Mouse (Mus musculus) cerebellum, adult 2 months (tissue): Measurements from ENCODE around the gene Ccdc9b. TPM values are rescaled to one million over a fixed set of nuclear protein-coding genes. Genes with fewer than 3 reads are reported as not detected.

ENCODE experiments used
- DNase-seq, 2 experiments: peaks; one replicate each; pipeline ENCODE4 v3.0.0; 2021
- H3K27ac ChIP-seq: fragments of 200-500 bp; 2 replicates; pipeline ENCODE4 v1.5.1; 2012; ENCODE audit warnings: low read length, control low read depth, inconsistent platforms; ENCODE audit not compliant: insufficient read depth
- H3K27me3 ChIP-seq: fragments of 200-500 bp; 2 replicates; pipeline ENCODE4 v1.6.1; 2012; ENCODE audit warnings: inconsistent platforms, mild to moderate bottlenecking, low read length, moderate library complexity; ENCODE audit not compliant: control insufficient read depth, insufficient read depth
- H3K4me1 ChIP-seq: fragments of 200-500 bp; 2 replicates; pipeline ENCODE4 v1.6.1; 2011; ENCODE audit warnings: low read length; ENCODE audit not compliant: control insufficient read depth, insufficient read depth
- H3K4me3 ChIP-seq: fragments of 200-500 bp; replicated peaks from 2 replicates; pipeline ENCODE3; 2011; ENCODE audit warnings: mild to moderate bottlenecking, low read depth, low read length, control low read depth; ENCODE audit not compliant: insufficient read depth
- CTCF ChIP-seq: fragments of 200-500 bp; IDR thresholded peaks from 2 replicates; pipeline ENCODE4 v1.5.1; 2011; ENCODE audit warnings: low read depth, mild to moderate bottlenecking, control low read depth, low read length, moderate library complexity, borderline replicate concordance; ENCODE audit not compliant: insufficient read depth
- POLR2A ChIP-seq: fragments of 200-500 bp; IDR thresholded peaks from 2 replicates; pipeline ENCODE4 v1.6.1; 2011; ENCODE audit warnings: low read length, control low read depth, borderline replicate concordance; ENCODE audit not compliant: insufficient read depth
- WGBS: fragments of 180-500 bp; shearing (Covaris S2); methylation state at CpG from one replicate; pipeline ENCODE4 v1.1.7; 2018; 5-methylcytosine and 5-hydroxymethylcytosine counted together
- polyA plus RNA-seq: library from polyadenylated mRNA; depleted of rRNA; stranded (reverse); fragments of >200 nt; gene quantifications from 2 replicates; pipeline ENCODE4 v1.2.3, GENCODE M21; 2012

Gene Ccdc9b
- polyA plus RNA-seq, 1 experiment = 8.5 TPM

DNA sequence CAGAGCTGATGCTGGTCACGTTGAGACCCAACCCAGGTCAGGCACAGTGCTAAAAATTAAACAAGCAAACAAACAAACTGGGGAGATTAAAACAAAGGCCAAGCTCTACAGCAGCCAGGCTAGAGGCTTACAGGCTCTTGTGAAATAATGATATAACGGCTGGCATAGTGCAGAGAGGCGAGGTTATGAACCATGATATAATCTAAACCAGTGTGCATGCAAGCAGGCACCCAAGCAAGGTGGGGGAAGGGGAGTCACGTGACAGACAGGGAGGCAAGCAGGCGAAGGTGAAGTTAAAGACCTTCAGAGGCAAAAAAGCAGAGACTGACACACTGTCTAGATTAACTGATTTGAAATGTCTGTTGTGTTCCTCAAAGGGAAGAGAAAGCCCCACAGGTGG is 20.6 kb upstream of the Ccdc9b start:
- 70% methylated on average over 5 of the region's 5 CpGs for WGBS
- Histone ChIP-seq H3K27me3 (no peaks in the 10 kb centered on the region), H3K4me3 (no peak overlapping the region), H3K4me1 (peaks cover 6% of the 10 kb centered on the region), H3K27ac (no peak overlapping the region)
- TF ChIP-seq POLR2A = no peak
- TF ChIP-seq CTCF = no peak
- no peak for DNase-seq

DNA sequence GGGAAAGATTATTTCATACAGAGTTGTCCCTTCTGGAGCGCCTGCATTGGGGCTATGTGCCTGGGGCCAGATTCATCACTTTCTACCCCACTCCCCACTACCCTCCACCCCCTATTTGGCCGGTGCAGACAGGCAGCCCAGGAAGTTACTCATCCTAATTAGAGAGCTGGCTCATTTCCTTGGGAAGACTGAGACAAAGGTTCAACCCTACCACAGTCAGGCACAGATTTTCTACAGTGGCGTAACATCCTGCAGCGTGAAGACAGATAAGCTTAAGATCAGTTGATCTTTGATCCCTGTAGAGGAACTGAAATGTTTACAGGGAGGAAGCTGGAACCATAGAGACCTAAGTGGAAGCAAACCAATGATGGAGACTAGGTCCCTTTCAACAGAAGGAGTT is 19.8 kb upstream of the Ccdc9b start:
- no peaks in the 10 kb centered on the region for H3K27me3 ChIP-seq
- H3K27ac ChIP-seq = no peak overlapping the region
- DNase-seq = no peak
- no peak overlapping the region for H3K4me3 ChIP-seq
- TF ChIP-seq CTCF (no peak), POLR2A (no peak)
- peaks cover 6% of the 10 kb centered on the region for H3K4me1 ChIP-seq
- 76% methylated on average over 4 of the region's 4 CpGs for WGBS

DNA sequence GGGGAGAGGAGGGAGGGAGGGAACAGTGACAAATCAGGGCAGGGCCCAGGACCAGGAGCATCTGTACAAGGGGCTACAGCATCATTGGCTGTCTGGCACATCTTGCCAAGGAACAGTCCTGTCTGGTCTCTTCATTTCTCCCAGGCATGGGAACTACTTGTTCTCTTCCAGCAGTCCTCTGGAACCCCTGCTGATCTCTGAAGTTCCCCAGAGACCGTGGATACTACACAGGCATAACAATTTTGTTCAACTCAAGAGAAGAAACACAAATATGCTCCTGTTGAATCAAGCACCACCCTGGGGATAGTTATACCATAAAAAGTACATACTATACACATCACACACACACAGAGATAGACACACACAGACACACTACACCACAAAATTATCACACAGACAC is 18.7 kb upstream of the Ccdc9b start:
- H3K4me1 ChIP-seq = peaks cover 13% of the 10 kb centered on the region
- H3K27me3 ChIP-seq = no peaks in the 10 kb centered on the region
- 21% methylated on average over 1 of the region's 1 CpGs for WGBS
- TF ChIP-seq POLR2A = no peak
- TF ChIP-seq CTCF = no peak
- no peak for DNase-seq
- no peak overlapping the region for H3K4me3 ChIP-seq
- H3K27ac ChIP-seq = no peak overlapping the region

DNA sequence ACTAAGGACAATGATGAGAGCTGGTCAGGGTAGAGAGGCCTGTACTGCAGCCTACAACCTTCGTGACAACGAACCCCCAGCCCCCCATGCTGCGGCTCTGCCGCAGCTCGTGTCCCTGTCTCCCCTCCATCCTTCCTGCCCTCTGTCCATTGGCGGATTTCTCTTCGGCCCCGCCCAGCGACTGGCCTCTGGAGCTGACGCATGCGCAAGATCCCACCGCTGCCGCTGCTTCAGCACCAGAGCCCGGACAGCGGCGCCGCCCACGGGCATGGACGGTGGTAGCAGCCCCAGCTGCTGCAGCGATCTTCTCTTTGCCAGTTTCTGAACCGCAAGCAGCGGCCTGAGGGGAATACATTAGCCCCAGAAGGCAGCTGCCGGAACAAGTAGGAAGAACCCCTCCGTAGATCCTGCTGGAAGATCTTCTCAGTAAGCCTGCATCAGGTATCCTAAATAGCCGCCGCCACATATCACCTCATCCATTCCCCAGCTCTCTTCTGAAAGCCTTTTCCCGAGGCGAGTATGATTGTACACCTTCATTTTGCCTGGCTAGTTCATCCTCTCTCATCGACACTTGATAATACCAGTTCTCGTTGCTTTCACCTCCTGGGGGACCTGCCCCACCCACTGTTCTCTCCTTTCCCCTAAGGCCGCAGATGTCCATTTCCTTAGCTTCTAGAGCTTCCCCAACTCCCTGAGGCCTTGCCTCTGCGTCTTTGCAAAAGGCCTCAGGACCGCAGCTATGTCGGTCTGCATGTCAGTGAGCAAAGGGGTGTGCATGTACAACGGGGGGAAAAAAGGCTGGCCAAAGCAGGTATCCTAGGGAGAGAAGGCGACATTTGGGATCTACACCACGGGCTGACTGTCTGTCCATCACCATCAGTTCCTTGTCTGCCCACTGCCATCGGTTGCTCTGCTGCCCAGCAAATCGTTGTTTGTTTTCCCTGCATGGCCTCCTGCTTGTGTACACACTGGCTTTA is 17.3 kb upstream of the Ccdc9b start, which contains the start of gene Disp2:
Gene Disp2, plus strand, starts transcription at position 216 of the 977 bp plus-strand sequence.
- no peaks in the 10 kb centered on the region for H3K27me3 ChIP-seq
- H3K4me3 ChIP-seq = peak within 1 kb of the TSS; percentile 89
- peak; percentile 95 to 96 for DNase-seq
- peak; percentile 12; the same call in 1 of the 2 replicates for TF ChIP-seq CTCF
- peak; percentile 92 for TF ChIP-seq POLR2A
- peak within 1 kb of the TSS; percentile 82 for H3K27ac ChIP-seq
- WGBS = under 1% methylated on average over 39 of the region's 39 CpGs
- H3K4me1 ChIP-seq = peaks cover 20% of the 10 kb centered on the region

DNA sequence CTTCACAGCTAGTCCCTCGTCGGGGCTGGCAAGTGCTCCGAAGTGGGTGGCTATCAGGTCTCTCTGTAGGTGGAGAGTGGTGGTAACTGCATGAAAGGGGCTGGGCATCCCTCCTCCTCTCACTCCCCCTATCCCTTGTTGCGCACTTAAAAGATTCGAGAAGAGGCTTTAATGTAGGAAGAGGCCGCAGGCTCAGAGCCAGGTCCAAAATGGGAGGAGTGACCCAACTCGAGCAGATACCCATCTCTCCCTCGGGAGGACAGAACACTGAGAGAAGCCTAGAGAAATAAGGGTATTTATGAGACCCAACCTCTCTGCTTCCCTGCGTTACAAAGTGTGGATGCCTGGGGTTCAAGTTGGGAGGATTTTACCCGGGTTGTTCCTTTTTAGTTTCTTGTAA is 16.6 kb upstream of the Ccdc9b start:
- peak in 1 of 2 experiments; percentile 49 for DNase-seq
- WGBS = 9% methylated on average over 10 of the region's 10 CpGs
- Histone ChIP-seq H3K4me3 (peak overlapping the region; percentile 89), H3K27ac (peak overlapping the region; percentile 82), H3K27me3 (no peaks in the 10 kb centered on the region), H3K4me1 (peaks cover 17% of the 10 kb centered on the region)
- TF ChIP-seq CTCF (no peak), POLR2A (no peak)

DNA sequence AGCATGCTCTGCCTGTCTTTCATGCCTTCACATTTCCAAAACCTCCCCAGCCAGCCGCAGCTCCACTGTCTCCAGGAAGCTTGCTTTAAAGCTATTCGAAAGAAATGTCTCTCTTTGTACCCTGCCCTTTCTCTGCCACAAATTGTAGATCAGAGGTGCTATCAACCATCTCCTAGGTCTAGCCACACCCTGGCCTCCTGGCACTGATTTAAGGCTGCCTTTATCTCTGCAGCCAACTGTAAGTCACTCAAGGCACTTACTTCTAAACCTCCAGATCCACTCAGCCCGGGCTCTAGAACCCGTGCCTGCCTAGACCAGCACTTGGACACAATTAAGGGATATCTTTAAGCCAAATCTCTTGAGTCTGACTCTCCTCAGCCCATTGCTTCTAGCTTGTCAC is 16.0 kb upstream of the Ccdc9b start:
- 92% methylated on average over 4 of the region's 4 CpGs for WGBS
- H3K4me3 ChIP-seq = no peak overlapping the region
- peaks cover 17% of the 10 kb centered on the region for H3K4me1 ChIP-seq
- H3K27me3 ChIP-seq = no peaks in the 10 kb centered on the region
- H3K27ac ChIP-seq = no peak overlapping the region
- TF ChIP-seq POLR2A (no peak), CTCF (no peak)
- no peak for DNase-seq

DNA sequence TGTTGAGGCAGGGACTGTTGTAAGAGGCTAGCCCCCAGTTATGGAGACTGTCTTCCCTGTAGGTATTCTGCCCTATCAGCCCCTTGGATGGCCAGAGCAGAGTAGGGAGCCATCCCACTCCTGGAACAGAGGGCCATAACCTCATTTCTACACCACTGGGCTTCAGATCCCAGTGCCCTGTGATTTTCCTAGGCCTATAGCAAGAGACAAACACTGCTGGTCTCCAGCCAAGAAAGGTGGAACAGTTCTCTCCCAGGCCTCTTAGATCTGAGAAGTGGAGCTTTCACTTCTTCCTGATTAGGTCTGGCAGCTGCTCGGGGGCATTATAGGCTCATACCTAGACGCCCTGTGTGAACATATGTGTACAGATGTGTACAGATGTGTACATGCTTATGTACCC is 13.8 kb upstream of the Ccdc9b start:
- DNase-seq = peak in 1 of 2 experiments; percentile 38
- no peak overlapping the region for H3K4me3 ChIP-seq
- TF ChIP-seq POLR2A (0 out of 2 replicates have a peak, but pooled peaks have one; percentile 2), CTCF (no peak)
- H3K4me1 ChIP-seq = peaks cover 17% of the 10 kb centered on the region
- peak overlapping the region; percentile 85 for H3K27ac ChIP-seq
- H3K27me3 ChIP-seq = no peaks in the 10 kb centered on the region
- WGBS = 67% methylated on average over 2 of the region's 2 CpGs

DNA sequence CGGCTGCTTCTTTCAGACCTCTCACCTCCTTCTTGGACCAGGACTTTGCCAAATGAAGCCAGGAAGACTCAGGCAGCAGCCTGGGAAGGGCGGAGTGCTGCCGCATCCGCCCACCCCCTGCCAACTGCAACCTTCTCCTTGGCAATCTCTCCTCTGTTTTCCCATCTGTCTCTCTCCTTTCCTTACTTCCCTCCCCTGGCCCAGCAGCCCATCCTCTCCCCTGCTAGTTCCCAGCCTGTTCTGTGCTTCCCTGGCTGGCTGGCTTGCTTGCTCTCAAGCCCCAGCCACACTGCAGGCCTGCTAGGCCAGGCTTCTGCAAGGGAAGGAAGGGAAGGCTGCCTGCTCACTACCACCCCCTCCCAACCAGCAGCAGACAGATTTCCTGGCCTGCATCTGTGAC is 13.4 kb upstream of the Ccdc9b start:
- TF ChIP-seq POLR2A = 0 out of 2 replicates have a peak, but pooled peaks have one; percentile 20
- no peak for TF ChIP-seq CTCF
- H3K27me3 ChIP-seq = no peaks in the 10 kb centered on the region
- peaks cover 17% of the 10 kb centered on the region for H3K4me1 ChIP-seq
- H3K4me3 ChIP-seq = no peak overlapping the region
- DNase-seq = peak; percentile 73 to 84
- WGBS = 2% methylated on average over 4 of the region's 4 CpGs
- H3K27ac ChIP-seq = peak overlapping the region; percentile 85
